Mouse (Mus musculus): Measurements from ENCODE around the gene Ppp1r9a.

Gene Ppp1r9a

DNA sequence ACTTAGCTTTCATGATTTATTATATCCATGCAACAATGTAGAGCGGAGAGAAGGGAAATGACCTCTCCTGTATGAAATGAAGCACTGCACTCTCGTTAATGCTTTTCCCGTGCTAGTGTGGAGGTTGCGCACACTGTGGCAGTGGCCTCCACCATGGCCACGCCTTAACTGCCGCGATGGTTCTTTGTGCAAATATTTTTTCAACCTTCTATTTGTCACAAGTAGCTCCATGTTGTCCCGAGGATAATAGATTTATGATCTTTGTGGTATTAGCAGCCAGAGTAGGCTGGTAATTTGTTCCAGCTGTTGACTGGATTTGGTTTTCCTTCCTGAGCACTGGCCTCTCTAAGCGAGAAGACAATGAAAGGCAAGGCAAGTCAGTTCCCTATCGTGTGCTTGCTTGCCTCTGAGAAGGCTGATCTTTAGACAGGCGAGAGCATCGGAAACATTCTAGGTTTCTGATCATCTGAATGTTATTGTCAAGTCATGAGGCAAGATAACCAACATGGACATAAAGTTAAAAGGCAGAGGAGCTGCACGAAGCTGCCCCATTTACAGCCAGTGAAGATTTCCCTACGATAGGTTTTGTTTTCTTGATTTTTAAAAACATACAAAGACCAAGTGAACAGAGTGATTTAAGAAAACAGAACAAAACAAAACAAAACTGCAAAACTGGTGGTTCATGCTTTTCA, 50.5 kb downstream of the Ppp1r9a start:
- no peak for DNase-seq (ENCODE audit: extremely low read depth, low read depth)

DNA sequence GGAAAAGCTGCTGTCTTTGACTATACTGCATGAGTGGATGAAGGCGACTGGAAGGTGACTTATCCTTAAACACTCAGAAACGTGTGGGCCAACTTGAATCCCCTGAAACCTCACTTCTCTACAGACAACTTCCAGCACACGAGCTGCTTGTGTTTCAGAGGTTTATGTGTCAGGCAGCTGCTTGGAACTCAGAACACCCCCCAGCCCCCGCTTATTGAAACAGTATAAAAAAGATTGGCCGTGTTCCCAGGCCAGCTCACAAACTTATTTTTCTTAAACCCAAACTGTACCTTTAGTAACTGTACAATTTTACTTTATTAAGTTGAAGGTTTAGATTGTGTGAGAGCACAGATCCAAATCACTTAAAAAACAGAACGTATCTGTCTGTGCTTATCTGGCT, 53.9 kb downstream of the Ppp1r9a start:
- no peak for DNase-seq (ENCODE audit: extremely low read depth, low read depth)

DNA sequence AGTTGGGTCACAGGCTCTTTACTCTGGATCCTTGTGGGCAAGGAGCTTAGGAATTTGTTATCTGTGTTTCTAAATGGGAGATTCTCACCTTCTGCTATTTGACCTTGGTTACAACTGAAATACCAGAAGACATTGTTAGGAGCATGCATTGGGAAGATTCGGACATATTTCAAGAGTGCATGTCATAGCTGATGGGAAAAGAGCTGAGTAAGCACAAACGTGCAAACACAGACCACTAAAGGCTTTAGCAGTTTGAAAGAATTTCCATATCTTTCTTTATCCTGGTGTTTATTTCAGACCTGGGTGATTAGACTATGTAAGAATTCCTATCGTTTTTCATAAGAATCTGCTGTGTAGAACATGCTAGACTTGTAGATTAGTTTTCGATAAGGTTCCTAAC, 59.5 kb downstream of the Ppp1r9a start:
- no peak for DNase-seq (ENCODE audit: extremely low read depth, low read depth)

DNA sequence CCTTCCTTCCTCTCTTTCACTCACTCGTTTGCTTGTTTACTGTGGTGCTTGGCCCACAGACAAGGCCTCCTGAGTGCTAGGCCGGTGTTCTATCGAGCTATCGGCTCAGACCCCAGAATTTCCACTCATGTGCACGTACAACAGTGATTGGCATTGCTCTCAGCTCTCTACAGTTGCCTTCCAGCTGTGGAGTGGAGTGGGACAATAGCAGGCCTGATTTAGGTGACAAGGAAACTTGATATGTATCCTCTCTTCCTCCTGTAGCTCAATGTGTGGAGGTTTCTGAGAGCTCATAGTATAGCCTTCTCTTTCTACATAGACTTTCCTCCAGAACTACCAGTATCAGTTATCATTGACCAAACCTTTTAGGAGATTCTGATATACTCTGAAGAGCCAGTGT, 60.3 kb downstream of the Ppp1r9a start:
- no peak for DNase-seq (ENCODE audit: extremely low read depth, low read depth)

DNA sequence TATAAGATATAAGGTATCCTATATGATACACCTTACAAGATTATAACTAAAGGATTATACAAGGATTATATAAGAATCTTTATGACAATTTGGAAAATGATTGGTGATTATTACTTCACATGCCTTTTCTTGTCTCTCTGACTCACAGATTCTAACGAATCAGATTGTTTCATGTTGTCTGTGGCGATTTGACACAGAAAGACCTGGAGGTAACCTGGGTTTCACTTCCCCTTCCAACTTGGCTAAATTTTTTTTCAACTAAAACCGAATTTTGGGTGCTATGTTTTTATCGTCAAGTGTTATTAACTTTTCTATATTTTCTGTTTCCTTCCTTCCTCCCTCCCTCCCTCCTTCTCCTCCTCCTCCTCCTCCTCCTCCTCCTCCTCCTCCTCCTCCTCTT, 64.5 kb downstream of the Ppp1r9a start:
- DNase-seq (ENCODE audit: extremely low read depth, low read depth) = no peak

DNA sequence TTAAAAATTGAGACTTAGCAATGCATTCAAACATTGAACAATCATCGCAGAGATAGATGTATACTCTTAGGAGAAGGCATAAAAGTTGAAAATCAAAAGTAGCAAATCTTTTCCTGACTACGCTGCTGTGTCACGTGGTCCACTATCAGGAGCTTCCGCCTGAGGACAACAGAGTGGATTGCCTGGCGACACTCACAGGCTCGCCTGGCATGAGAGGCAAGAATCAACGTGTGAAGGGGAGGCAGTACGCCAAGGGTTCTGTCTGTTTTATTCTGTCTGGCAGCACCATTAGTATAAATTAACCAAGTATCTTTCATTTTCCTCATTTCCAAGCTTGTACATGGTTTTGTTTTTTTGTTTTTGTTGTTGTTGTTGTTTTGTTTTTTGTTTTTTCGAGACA, 68.5 kb downstream of the Ppp1r9a start:
- no peak for DNase-seq (ENCODE audit: extremely low read depth, low read depth)

DNA sequence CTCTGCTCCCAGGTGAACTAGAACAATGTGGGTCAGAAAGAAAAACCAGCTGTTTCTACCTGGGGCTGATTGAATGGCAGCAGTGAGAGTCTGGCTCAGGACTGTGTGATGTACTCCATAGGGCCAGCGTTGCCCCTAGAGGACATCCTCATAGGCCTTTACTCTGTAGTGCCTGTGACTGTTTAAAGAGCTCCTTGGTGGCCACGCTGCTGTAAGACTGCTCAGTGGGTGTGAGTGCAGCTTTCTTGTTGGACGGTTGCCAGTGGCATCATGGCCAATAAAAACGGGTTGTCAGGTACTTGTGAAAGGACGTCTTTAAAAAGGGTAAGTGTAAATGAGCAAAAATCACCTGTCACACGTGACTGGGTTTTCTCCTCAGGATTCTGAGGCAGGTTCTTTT, 70.1 kb downstream of the Ppp1r9a start:
- DNase-seq (ENCODE audit: extremely low read depth, low read depth) = no peak

DNA sequence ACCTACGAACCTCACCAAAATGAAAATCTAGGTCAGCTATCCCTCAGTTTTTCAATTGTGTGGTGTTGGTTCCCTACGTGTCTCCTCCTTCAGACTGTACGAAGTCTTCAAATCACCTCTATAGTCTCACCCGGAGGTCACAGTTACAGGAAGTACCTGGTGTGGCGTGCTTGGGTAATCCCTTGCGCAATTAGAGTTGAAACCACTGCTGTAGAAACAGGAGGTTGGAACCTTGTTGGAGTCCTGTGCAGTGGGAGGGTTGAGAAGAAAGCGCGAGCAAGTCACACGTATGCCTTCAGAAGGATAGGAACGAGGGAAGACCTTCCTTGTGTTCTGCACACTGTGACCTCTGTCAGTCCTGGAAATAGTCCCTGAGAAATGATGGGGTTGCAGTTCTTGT, 70.6 kb downstream of the Ppp1r9a start:
- DNase-seq (ENCODE audit: extremely low read depth, low read depth) = no peak

DNA sequence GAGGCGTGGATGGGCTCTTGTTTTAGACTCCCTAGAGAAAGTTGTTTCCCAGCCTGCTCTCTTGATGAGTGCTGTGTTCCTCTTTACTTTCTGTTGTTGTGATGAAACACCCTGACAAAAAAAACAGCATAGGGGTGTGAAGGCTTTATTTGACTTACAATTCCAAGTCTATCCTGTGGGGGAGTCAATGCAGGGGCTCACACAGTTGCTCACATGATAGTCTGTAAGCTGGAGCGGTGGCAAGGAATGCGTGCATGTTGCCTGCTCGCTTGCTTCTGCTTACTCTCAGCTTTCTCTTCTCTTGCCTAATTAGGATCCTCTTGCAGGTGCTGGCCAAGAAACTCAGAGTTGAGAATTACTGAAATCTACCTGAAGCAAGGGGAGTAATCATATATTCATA, 74.8 kb downstream of the Ppp1r9a start:
- no peak for DNase-seq (ENCODE audit: extremely low read depth, low read depth)

DNA sequence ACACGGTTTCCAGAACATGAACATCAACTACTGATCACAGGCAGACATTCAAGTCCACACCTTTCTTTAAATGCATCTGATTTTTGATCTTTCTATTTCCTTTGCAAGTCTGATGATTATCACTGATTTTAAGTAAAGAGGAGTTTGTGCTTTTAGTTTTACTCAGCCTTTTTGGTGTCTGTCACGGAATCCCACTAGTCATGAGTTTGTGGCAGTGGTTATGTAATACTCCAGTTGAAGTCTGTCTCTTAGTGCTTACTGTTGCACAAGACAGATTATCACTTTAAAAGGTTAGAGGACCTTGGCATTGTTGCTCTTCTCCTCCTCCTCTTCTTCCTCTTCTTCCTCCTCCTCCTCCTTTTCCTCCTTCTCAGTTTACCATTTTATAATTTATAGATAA, 75.5 kb downstream of the Ppp1r9a start:
- no peak for DNase-seq (ENCODE audit: extremely low read depth, low read depth)

DNA sequence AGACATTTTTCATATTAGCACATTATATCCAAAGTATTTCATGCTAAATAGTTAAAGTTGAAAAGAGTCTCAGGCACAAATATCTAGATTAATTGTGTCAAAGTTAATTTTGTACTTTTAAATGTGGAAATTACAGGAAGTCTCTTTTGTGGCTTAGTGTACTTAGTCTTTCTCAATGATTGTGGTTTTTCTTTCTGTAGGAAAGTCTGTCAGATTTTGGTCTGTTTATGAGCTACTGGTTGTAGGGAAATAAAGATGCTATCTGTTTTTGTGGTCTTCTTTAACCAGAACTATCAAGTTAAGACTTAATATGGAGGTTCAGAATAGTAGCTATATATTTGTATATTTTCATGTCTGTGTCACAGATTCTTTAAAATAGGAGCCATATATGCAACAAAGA, 76.2 kb downstream of the Ppp1r9a start:
- no peak for DNase-seq (ENCODE audit: extremely low read depth, low read depth)

DNA sequence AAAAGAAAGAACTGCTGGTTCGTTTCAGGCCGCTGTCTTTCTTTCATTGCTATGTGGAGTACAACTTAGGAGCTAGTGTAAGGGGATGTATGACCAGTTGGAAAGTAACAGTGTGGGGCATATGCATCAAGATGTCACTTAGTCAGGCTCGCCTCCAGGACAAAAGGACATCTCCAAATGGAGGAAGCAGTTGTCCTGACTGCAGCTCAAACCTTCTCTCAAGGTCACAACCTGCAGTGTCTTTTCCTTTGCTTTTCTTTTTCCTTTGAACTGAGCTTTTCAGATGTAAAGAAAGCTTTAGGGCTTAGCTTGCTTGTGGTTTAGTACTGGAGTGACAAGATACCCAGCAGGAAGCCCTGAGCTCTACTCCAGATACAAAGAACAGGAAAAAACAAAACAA, 77.4 kb downstream of the Ppp1r9a start:
- DNase-seq (ENCODE audit: extremely low read depth, low read depth) = no peak

DNA sequence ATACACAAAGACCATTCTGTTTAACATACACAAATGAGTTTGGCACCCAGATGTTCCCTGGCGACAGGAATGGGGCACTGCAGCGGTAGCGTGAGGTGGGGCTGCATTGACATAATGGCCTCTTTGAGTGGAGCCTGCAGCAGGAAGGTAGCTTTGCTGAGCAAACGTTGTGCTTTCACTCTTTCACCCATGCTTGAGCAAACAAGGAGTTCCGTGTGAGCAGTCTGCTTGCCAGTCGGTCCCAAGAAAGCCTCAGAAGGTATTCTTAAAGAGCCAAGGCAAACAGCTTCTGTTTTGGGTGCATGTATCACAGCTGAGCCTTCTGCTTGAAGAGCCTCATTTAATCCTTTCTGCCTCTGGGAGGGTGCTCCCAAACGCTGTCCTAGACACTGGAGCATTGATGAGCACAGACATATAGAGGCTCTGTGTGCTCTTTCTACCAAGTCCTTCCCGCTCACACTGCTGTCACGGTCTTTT, 80.0 kb downstream of the Ppp1r9a start:
- DNase-seq (ENCODE audit: extremely low read depth, low read depth) = no peak

DNA sequence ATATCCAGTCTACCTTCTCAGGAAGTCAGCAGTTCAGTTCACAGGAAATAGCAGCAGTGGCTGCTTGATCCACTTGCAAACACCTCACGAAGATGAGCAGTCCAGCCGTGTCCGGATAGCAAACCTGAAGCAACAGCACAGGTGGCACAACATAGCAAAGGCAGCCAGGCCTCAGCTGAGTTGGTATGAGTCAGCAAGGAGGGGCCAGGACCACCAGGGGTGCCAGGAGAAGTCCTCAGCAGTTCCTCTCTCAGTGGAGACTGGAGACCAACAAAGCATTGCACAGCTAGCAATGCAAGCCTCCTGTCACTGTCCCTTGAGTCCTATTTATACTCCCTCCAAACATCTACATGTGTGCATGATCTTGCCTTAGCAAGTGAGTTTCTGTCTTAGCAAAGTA, 83.0 kb downstream of the Ppp1r9a start:
- DNase-seq (ENCODE audit: extremely low read depth, low read depth) = no peak

DNA sequence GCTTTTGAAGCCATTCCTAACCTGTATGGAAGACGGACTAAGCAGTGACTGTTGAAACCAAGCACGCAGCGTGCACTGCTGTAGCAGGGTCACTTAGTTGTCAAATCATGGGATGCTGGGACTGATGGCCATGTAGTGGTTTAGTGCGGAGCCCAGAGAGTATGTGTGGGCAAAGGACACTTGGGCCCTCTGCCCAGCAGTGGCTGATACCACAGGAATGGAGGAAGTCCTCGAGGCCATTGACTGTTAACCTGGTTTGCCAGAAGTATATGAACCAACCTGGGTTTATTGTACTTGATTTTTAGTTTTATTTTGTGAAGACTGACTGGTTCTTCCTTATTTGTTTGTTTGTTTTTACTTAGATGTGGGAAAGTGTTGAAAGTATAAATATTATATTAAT, 84.4 kb downstream of the Ppp1r9a start:
- no peak for DNase-seq (ENCODE audit: extremely low read depth, low read depth)

DNA sequence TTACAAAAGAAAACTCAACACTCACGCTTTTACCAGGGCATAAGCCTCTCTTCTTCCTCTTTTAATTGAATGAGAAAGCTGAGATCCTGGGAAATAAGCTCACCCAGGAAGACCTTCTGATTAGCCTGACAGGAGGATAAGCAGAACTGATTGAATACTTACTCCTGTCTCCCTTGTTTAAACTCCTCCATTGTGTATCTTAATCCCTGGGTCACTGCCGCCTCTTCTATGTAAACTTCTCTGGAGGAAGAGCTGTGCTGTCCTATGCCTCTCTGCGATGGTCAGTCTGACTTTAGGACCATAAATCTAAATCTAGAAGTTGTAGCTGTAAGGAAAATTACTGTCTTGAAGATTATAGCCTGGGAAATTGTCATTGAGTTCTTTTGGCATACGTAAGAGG, 86.0 kb downstream of the Ppp1r9a start:
- no peak for DNase-seq (ENCODE audit: extremely low read depth, low read depth)

DNA sequence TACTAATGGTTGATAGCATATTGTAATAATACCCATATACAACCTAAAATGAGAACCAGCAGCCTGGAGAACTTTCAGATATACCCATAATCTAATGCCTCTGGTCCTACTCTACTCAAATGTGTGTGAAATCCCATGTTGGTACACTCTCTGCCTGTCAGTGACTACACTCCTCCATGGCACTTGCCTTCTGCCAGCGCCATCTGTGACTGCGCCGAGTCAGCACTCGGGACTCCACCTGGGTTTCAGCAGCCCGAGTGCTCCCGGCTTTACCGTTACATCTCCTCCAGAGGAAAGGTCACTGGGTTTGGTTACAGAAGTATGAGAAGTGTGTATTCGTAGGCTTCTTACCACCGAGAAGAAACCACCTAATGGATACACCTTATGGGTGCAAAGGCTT, 89.6 kb downstream of the Ppp1r9a start:
- DNase-seq (ENCODE audit: extremely low read depth, low read depth) = no peak

DNA sequence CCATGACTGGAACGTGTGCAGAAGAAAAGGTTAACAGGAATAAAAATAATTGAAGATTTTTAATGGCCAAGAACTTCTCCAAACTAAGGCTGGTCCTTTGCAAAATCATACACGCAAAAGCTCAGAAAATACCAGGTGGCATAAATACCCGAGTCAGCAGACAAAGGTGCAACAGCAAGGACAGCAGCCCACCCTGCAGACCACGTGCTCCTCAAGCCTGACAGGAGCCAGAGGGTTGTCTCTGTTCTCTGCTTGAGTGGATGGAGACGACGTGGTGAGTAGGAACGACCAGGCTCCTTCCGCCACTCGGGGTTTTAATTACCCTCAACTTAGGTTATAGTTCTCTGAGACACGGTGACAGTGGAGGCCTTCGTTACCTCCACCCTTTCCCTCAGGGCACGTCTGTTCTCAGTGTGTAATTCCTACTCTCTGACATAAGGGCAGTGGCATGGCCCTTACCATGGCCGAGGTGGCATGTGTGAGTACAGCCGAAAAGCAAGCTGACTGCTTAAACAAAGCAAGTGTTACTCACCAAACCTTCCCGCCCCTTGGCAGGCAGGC, 91.0 kb downstream of the Ppp1r9a start:
- DNase-seq (ENCODE audit: extremely low read depth, low read depth) = no peak

DNA sequence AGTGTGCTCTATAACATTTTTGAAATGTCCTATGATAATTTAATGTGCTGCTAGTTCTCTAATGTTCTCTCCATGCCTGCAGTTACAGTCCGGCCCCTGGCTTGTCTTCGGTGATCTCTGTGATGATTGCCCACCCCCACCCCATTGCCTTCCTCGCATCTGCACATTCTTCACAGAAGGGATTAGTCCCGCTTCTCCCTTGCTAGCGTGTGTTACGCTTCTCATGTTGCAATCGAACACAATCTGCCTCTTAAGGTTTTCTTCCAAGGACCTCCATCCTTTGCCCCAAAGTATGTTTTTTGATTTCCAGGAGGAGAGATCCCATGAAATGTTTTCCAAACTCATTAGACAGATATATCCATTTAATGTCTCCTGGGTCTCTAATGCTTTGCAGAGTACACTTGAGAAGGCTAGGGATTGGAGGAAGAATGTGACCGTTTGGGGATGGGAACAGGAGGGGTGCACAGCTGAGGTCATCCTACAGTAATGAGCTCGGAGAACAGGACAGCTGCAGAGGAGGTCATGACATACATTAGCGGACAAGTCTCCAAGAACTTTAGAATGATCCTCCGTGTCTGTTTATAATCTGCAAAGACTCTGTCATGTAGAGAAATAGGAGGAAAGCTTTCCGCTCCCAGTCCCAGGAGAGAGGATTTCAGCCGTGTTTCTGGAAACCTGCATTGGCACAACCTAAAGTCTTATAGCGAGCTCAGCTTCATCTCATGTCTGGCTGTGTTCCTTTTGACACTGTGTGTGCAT, 91.6 kb downstream of the Ppp1r9a start:
- no peak for DNase-seq (ENCODE audit: extremely low read depth, low read depth)

DNA sequence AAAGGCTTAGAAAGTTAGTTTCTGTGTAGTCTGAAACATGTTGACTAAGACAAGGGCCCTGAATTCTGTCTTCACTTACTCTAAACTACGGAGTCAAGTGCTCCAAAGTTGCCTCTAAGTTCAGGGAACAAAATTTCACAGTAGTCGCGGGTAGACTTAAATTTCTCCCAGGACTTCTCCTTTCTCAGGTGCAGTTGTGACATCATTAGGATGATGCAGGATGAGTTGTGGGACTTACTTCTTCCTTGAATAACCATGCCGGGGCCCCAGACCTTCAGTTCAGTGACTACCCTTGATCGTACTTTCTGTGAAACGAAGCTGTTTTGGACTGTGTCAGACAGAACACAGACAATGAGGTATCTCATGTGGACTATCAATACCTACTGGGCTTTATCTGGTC, 94.9 kb downstream of the Ppp1r9a start:
- no peak for DNase-seq (ENCODE audit: extremely low read depth, low read depth)

DNA sequence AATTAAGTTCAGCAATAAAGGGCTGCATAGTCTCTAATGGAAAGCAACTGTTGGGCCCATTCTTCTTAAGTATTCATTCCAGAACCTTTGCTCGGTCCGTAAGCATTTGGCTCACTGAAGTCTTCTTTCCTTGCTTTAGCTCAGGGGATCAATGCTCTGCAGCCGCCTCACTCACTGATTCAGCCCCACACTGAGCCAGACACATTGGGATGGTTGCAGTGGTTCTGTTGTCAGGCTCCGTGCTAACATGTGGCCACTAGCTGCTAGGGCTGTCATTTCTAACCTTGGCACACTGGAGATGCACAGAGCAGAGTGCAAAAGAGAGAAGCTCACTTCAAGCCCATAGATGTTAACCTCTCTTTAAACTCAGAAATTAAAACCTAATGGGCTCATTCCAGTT, 96.2 kb downstream of the Ppp1r9a start:
- no peak for DNase-seq (ENCODE audit: extremely low read depth, low read depth)

DNA sequence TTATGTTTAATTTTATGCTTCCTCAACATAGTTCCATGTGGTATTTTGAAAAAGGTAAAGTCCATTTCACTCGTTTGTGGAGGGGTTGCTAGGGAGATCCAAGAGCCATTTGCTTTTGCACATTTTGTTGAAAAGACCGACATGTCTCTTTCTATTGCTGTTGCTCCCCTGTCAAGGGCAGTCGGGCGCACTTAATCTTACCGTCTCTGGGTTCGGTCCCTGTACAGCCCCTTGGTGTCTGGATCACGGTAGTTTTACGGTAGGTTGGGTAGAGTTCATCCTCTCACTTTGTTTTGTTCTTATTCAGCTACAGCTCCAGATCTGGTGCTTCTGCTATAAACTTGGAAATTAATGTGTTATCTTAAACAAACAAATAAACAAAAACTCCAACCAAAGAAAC, 98.1 kb downstream of the Ppp1r9a start:
- DNase-seq (ENCODE audit: extremely low read depth, low read depth) = no peak
